Mouse (Mus musculus): ENCODE measurements around the gene Crbn.

Crbn gene

DNA sequence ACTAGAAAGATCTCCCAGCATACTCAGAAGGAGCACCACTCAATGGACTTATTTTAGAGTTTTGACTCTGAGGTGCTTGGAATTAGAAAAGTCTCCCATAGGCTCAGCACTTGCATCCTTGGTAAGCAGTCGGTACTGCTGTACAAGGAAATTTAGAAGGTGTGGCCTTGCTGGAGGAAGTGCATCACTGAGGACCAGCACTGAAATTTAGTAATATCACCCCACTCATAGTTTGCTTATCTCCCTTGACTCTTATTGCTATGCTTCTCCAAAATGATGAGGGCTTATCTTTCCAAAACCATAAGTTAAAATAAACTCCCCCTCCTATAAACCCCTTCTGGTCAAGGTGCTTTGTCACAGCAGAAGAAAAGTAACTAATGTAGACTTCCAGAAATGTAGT is 38.4 kb downstream of the Crbn start:
- no peak for DNase-seq (ENCODE audit: low read depth)

DNA sequence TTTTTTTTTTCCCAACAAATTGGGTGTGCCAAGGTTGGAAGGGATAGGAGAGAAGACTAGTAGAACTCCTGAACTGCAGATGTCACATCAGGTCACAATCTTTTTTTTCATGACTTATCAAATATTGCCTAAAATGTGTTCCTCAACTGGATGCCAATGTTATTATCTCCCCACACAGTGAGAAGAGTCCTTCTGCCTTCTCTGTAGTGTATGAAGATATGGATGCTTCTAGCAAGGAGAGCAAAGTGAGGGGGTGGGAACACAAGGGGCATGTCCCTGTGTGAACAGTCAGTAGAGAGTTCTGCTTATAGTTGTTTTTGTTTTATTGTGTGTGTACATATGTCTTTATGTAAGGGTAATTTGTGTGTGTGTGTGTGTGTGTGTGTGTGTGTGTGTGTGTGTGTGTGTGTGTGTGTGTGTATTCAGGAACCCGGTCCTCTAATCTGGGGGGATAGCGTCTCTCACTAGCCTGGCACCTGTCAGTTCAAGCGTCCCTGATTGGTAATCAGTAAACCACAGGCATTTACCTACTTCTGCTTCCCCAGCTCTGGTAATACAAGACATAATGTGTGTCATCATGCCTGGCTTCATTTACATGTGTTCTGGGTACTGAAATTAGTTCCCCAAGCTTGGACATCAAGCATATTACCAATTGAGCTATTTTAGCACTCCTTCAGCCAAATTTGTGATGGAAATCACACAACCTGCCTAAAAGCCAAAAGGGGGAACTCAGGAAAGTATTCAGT is 39.2 kb downstream of the Crbn start:
- no peak for DNase-seq (ENCODE audit: low read depth)

- DNase-seq (ENCODE audit: low read depth): no peak
Observed at GRCm38 (mm10) chr6:106758299-106758698, 41.6 kb downstream of the Crbn start.

- DNase-seq (ENCODE audit: low read depth): no peak
Observed at GRCm38 (mm10) chr6:106750291-106750690, 49.6 kb downstream of the Crbn start.

GRCm38 (mm10) chr6:106748887-106749388 is 50.9 kb downstream of the Crbn start, which contains the start of gene Il5ra:
TSS of gene Il5ra (minus strand) at chr6:106749037.
- DNase-seq (ENCODE audit: low read depth): no peak

DNA sequence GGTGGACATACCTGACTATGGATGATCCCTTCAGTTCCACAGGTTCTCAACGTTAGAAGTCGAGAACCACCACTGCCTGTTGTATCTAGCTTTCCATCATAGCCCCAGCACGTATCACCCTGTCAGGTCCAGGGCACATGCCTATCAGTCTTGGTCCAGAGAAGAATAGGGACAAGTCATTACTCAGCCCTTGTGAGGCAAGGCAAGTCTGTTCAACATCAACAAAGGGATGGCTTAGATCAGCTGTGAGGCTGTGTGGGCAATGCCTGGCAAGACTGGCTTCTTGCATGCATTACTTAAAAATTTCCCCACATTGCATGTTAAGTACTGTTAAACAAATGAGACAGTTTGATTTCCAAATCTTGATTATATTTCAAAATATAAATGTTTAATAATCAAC is 52.1 kb downstream of the Crbn start:
- no peak for DNase-seq (ENCODE audit: low read depth)

DNA sequence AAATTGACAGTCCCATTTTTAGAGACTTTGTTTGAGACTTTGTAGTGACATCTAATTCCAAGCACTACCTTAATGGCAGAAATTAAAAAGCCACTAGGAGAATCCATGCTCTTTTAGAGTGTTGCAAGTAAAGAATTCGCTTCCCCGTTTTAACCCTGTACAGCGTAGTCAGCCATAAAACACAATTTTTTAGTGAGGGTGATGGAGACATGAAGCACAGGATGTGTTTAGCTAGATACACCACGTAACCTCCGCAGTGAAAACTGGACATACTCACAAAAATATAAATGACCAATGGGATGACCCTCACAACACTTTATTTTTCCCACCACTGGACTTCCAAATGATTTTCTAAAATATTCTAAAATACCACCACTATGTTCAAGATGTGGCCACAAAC is 52.6 kb downstream of the Crbn start:
- DNase-seq (ENCODE audit: low read depth): no peak

DNA sequence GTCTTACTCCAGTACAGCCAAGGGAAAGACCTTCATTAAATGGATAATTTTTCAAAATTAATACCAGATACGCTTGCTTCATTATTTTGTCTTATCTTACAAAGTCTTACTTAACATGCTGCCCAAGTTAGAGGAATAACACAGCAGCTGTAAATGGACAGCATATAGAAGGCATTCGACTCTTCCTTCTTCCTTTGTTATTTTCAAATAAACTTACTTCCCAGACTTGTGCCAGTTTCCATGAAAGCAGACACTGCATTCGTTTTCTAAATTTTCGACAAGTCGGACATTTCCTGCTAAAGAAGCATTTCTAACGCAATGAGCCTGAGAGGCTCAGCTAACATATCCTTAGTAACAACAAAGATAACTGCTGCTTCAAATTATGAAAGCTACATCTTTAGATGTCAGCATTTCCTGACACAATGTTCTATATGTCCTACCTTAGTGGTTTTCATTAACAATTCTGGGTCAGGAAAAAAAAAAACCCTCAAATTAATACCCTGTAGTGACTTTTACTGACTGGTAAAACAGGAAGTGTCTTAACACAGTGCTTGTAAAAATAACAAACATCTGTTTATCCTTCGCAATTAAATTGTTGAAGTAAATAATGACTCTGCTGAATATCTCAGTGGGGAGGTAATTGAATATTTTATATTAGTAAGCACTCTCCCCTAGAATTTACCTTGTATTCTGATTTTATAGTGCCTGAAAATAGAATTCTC is 54.0 kb downstream of the Crbn start:
- DNase-seq (ENCODE audit: low read depth): no peak

- no peak for DNase-seq (ENCODE audit: low read depth)
Observed at GRCm38 (mm10) chr6:106743556-106744233, 56.2 kb downstream of the Crbn start.

DNA sequence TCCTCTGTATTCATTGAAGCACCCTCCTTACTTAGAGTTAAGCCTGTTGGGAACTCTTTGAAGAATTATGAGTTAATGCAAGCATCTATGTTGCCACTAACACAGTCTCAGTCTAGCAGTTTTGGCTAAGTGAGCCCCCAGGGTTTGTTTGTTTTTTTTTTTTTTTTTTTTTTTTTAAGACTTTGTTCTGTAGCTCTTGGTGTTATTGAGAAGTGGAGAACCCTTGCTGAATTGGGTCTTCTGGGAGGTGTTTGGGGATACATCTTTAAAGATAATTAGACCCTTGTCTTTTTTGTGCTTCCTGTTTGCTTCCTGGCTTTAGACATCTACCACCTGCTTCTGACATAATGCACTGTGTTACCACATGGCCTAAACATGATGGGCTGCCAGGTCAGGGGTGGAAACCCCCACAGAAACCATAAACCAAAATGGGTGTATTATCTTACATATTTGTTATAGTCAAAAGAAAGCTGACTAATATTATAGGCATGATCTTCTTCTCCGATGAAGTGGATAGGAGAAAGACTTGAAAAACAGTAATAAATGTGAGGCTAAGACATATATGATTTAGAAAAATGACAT is 59.5 kb downstream of the Crbn start:
- no peak for DNase-seq (ENCODE audit: low read depth)

GRCm38 (mm10) chr6:106738229-106738628 is 61.6 kb downstream of the Crbn start:
- no peak for DNase-seq (ENCODE audit: low read depth)

- DNase-seq (ENCODE audit: low read depth): no peak
Observed at GRCm38 (mm10) chr6:106732563-106732962, 67.3 kb downstream of the Crbn start.

Data from induced T-regulatory cell, adult 2 months (primary cell).